Mouse (Mus musculus) limb, embryonic 10.5 days (tissue): ENCODE data around the gene 1600012H06Rik. TPM values are rescaled to one million over a fixed set of nuclear protein-coding genes. Genes with fewer than 3 reads are reported as not detected.
"Not testable (repeated sequence)": the region's sequence is repeated elsewhere in the genome, so short reads cannot be mapped to it uniquely, and the experiment has no call there.

ENCODE experiments used
- DNase-seq: peaks from one replicate; pipeline ENCODE4 v3.0.0-alpha.2; 2017; ENCODE audit warnings: low spot score
- H3K27ac ChIP-seq: fragments of 300-500 bp; sonication (generic); 2 replicates; pipeline ENCODE4 v1.5.1; 2016; ENCODE audit warnings: mild to moderate bottlenecking
- H3K27me3 ChIP-seq: fragments of 300-500 bp; sonication (generic); 2 replicates; pipeline ENCODE4 v1.6.1; 2016; ENCODE audit warnings: low read depth, mild to moderate bottlenecking; ENCODE audit not compliant: poor library complexity, severe bottlenecking
- H3K36me3 ChIP-seq: fragments of 300-500 bp; sonication (generic); 2 replicates; pipeline ENCODE4 v1.6.1; 2016; ENCODE audit warnings: mild to moderate bottlenecking, moderate library complexity
- H3K4me1 ChIP-seq: fragments of 300-500 bp; sonication (generic); 2 replicates; pipeline ENCODE4 v1.6.1; 2016
- H3K4me3 ChIP-seq: fragments of 300-500 bp; sonication (generic); 2 replicates; pipeline ENCODE4 v1.5.1; 2016; ENCODE audit warnings: mild to moderate bottlenecking, moderate library complexity
- H3K9me3 ChIP-seq: fragments of 300-500 bp; sonication (generic); replicated peaks from 2 replicates; pipeline ENCODE4 v1.6.1; 2016; ENCODE audit warnings: mild to moderate bottlenecking
- WGBS: fragments of 180-500 bp; shearing (Covaris S2); methylation state at CpG from one replicate; pipeline ENCODE4 v1.1.7; 2016; 5-methylcytosine and 5-hydroxymethylcytosine counted together
- polyA plus RNA-seq: library from polyadenylated mRNA; unstranded; fragments of >200 nt; fragmentation: Nextera tagmentation; extraction: Ambion mirVana; gene quantifications from 2 replicates; pipeline ENCODE4 v1.2.1, GENCODE M21; 2016

1600012H06Rik gene
- polyA plus RNA-seq, 1 experiment from 2014 or later = 25.4 TPM

- DNase-seq = peak; percentile 7
- no peaks in the 10 kb centered on the region for H3K36me3 ChIP-seq
- no peak overlapping the region for H3K27ac ChIP-seq
- H3K4me3 ChIP-seq = no peak overlapping the region
- H3K4me1 ChIP-seq = no peaks in the 10 kb centered on the region
- 92% methylated on average over 8 of the region's 8 CpGs for WGBS
- no peaks in the 10 kb centered on the region for H3K9me3 ChIP-seq
- no peaks in the 10 kb centered on the region for H3K27me3 ChIP-seq
These were observed 25.1 kb upstream of the 1600012H06Rik start for GRCm38 (mm10) chr17:14917866-14918265.

GRCm38 (mm10) chr17:14921582-14921981, 21.4 kb upstream of the 1600012H06Rik start:
- Histone ChIP-seq H3K4me3 (no peak overlapping the region), H3K9me3 (no peaks in the 10 kb centered on the region), H3K27me3 (no peaks in the 10 kb centered on the region), H3K27ac (no peak overlapping the region), H3K36me3 (no peaks in the 10 kb centered on the region), H3K4me1 (no peaks in the 10 kb centered on the region)
- WGBS = 76% methylated on average over 6 of the region's 6 CpGs
- peak; percentile 21 for DNase-seq

DNA sequence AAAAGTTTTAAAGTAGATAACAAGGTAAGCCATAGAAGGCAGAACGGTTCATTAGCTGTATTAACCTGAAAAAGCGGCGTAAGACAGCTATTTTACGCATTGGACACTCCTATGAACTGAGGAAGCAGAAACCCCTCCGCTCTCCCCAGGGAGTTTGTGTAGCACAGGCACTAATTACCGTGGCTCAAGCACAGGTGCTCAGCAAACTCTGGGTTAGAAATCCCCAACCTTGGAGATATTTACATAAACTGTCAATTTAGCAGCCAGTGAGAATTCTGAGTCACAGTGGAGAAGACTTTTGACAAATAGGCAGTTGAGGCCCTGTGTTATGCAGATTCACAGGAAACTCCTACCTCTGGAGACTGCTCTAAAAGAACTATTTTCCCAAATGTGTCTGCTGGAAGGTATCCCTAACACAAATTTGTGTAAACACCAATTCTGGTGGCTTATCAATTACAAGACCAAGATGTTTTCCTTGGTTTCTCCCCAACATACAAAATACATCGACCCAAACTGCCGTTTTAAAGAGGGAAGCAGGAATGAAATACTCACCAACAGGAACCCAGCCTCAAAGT, 15.3 kb upstream of the 1600012H06Rik start:
- 86% methylated on average over 8 of the region's 8 CpGs for WGBS
- no peaks in the 10 kb centered on the region for H3K36me3 ChIP-seq
- DNase-seq = no peak
- no peaks in the 10 kb centered on the region for H3K4me1 ChIP-seq
- H3K9me3 ChIP-seq = no peaks in the 10 kb centered on the region
- no peaks in the 10 kb centered on the region for H3K27me3 ChIP-seq
- no peak overlapping the region for H3K27ac ChIP-seq
- H3K4me3 ChIP-seq = no peak overlapping the region

GRCm38 (mm10) chr17:14928631-14929030, 14.4 kb upstream of the 1600012H06Rik start:
- H3K36me3 ChIP-seq = no peaks in the 10 kb centered on the region
- peak; percentile 16 for DNase-seq
- H3K9me3 ChIP-seq = no peaks in the 10 kb centered on the region
- WGBS = 77% methylated on average over 5 of the region's 5 CpGs
- no peaks in the 10 kb centered on the region for H3K4me1 ChIP-seq
- no peaks in the 10 kb centered on the region for H3K27me3 ChIP-seq
- H3K4me3 ChIP-seq = no peak overlapping the region
- no peak overlapping the region for H3K27ac ChIP-seq

DNA sequence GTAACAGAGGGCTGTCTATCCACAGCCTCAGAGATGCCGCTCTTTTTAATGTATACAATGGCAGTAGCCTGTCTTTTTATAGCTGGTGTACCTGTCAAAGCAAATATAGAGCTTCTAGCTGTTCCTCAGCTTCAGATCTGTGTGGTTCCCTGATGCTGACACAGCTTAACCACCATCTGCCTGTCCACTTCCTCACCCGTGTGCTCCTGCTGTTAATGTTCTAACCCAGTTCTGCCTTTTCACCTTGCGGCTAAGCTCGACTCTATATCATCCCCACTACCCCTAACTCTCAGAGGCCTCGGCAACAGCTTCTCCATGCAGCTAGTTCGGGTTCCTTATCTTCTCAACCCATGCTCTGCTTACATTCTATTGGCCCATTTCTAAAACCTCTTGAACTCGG, 12.3 kb upstream of the 1600012H06Rik start:
- Histone ChIP-seq H3K27me3 (no peaks in the 10 kb centered on the region), H3K4me3 (no peak overlapping the region), H3K36me3 (no peaks in the 10 kb centered on the region), H3K4me1 (no peaks in the 10 kb centered on the region), H3K9me3 (no peaks in the 10 kb centered on the region), H3K27ac (no peak overlapping the region)
- 88% methylated on average over 7 of the region's 7 CpGs for WGBS
- peak; percentile 13 for DNase-seq

- WGBS = 87% methylated on average over 5 of the region's 5 CpGs
- Histone ChIP-seq H3K27ac (no peak overlapping the region), H3K9me3 (no peaks in the 10 kb centered on the region), H3K4me1 (no peaks in the 10 kb centered on the region), H3K4me3 (no peak overlapping the region), H3K27me3 (no peaks in the 10 kb centered on the region), H3K36me3 (no peaks in the 10 kb centered on the region)
- no peak for DNase-seq
These were observed 11.5 kb upstream of the 1600012H06Rik start for GRCm38 (mm10) chr17:14931469-14931868.

DNA sequence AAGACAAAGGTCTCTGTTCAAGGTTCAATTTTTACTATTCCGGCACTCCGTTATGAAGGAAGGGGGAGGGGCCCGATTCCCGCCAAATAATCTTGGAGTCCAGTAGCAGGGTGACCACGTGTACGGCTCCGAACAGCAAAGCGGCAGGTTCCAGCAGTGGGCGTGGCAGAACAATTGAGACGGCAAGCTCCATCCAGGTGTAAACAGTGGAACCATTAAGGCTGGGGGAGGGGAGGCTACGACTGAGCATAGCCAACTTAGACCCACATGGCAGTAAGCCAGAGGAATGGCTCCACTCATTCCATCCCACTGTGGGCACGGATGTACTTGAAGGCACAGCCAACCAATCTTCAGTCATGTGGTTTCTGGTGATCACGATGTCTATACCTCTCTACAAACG, 7.7 kb upstream of the 1600012H06Rik start:
- H3K4me1 ChIP-seq, H3K9me3 ChIP-seq, H3K27me3 ChIP-seq, H3K36me3 ChIP-seq, H3K4me3 ChIP-seq, DNase-seq, H3K27ac ChIP-seq: not testable (repeated sequence)
- 85% methylated on average over 14 of the region's 14 CpGs for WGBS

GRCm38 (mm10) chr17:14935841-14936605, 7.0 kb upstream of the 1600012H06Rik start:
- no peak overlapping the region for H3K4me3 ChIP-seq
- H3K27ac ChIP-seq = no peak overlapping the region
- no peaks in the 10 kb centered on the region for H3K4me1 ChIP-seq
- no peak for DNase-seq
- 78% methylated on average over 5 of the region's 5 CpGs for WGBS
- no peaks in the 10 kb centered on the region for H3K9me3 ChIP-seq
- no peaks in the 10 kb centered on the region for H3K27me3 ChIP-seq
- no peaks in the 10 kb centered on the region for H3K36me3 ChIP-seq

DNA sequence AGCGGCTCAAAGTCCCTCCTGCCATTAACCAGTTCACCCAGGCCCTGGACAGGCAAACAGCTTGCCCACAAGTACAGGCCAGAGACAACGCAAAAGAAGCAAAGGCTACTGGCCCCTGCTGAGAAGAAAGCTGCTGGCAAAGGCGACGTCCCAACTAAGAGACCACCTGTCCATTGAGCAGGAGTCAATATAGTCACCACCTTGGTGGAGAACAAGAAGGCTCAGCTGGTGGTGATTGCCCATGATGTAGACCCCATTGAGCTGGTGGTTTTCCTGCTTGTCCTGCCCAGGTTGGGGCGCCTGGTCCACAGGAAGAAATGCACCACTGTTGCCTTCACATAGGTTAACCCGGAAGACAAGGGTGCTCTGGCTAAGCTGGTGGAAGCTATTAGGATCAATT, 803 bp upstream of the 1600012H06Rik start:
- peaks cover 27% of the 10 kb centered on the region for H3K36me3 ChIP-seq
- H3K9me3 ChIP-seq, DNase-seq, H3K27me3 ChIP-seq: not testable (repeated sequence)
- H3K4me3 ChIP-seq = peak overlapping the region; percentile 85
- H3K4me1 ChIP-seq = peaks cover 21% of the 10 kb centered on the region
- 0 out of 2 replicates have a peak overlapping the region, but pooled peaks have one; percentile 87 for H3K27ac ChIP-seq
- 74% methylated on average over 6 of the region's 6 CpGs for WGBS

GRCm38 (mm10) chr17:14943729-14944059, 710 bp downstream of the 1600012H06Rik start:
- no peak for DNase-seq
- Histone ChIP-seq H3K36me3 (peaks cover 40% of the 10 kb centered on the region), H3K27me3 (no peaks in the 10 kb centered on the region), H3K27ac (peak overlapping the region; percentile 87), H3K9me3 (no peaks in the 10 kb centered on the region), H3K4me1 (peaks cover 21% of the 10 kb centered on the region), H3K4me3 (peak overlapping the region; percentile 85)
- 19% methylated on average over 16 of the region's 16 CpGs for WGBS

DNA sequence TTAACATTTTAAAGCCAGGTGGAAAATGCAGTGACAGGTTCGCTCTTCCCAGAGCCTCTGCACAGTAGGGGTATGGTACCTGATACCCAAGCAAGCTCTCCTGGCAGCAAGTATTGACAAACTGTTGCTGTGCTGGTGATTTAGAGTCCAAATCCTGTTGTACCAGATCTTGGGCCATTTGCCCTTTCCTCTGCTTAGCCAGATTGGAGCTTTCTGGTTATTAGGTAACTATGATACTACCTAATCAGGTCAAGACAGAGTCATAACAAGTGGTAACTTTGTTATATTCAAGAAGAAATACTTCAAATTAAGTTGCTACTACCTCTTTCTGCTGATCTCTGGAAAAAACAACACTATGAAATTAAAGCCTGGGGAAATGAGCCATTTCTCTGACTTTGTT, 1.6 kb downstream of the 1600012H06Rik start:
- Histone ChIP-seq H3K4me3 (no peak overlapping the region), H3K36me3 (peaks cover 47% of the 10 kb centered on the region), H3K4me1 (peaks cover 21% of the 10 kb centered on the region)

GRCm38 (mm10) chr17:14949161-14949827, 6.3 kb downstream of the 1600012H06Rik start:
- DNase-seq = no peak
- H3K27me3 ChIP-seq = no peaks in the 10 kb centered on the region
- no peak overlapping the region for H3K27ac ChIP-seq
- H3K9me3 ChIP-seq = no peaks in the 10 kb centered on the region
- H3K4me1 ChIP-seq = peaks cover 4% of the 10 kb centered on the region
- no peak overlapping the region for H3K4me3 ChIP-seq
- H3K36me3 ChIP-seq = peaks cover 89% of the 10 kb centered on the region
- WGBS = 86% methylated on average over 7 of the region's 7 CpGs

More for the DNA sequence above, 1.6 kb downstream of the 1600012H06Rik start:
- WGBS = 97% methylated on average over 1 of the region's 1 CpGs
- Histone ChIP-seq H3K27me3 (no peaks in the 10 kb centered on the region), H3K27ac (no peak overlapping the region), H3K9me3 (no peaks in the 10 kb centered on the region)
- no peak for DNase-seq

GRCm38 (mm10) chr17:14953452-14953851, 10.5 kb downstream of the 1600012H06Rik start:
- Histone ChIP-seq H3K27me3 (no peaks in the 10 kb centered on the region), H3K9me3 (no peaks in the 10 kb centered on the region), H3K4me3 (no peak overlapping the region), H3K36me3 (peaks cover 70% of the 10 kb centered on the region), H3K4me1 (no peaks in the 10 kb centered on the region), H3K27ac (no peak overlapping the region)
- WGBS = 89% methylated on average over 8 of the region's 8 CpGs
- no peak for DNase-seq
